Mouse (Mus musculus): Measurements from ENCODE around the gene Otulinl. TPM values are rescaled to one million over a fixed set of nuclear protein-coding genes. Genes with fewer than 3 reads are reported as not detected.
"Not testable (repeated sequence)": the region's sequence is repeated elsewhere in the genome, so short reads cannot be mapped to it uniquely, and the experiment has no call there.

The Otulinl gene
- total RNA-seq (2021), result 1 to 10 TPM; 1.8 to 4.4 TPM
- long read RNA-seq, experiment 1, partial matches to known transcripts, result 0 of 1 reads
- long read RNA-seq, experiment 1, other reads (novel, unspliced or antisense), result 0 of 1 reads
- long read RNA-seq, experiment 2, partial matches to known transcripts, result 0 of 2 reads
- long read RNA-seq, experiment 2, other reads (novel, unspliced or antisense), result 1 of 2 reads

DNA sequence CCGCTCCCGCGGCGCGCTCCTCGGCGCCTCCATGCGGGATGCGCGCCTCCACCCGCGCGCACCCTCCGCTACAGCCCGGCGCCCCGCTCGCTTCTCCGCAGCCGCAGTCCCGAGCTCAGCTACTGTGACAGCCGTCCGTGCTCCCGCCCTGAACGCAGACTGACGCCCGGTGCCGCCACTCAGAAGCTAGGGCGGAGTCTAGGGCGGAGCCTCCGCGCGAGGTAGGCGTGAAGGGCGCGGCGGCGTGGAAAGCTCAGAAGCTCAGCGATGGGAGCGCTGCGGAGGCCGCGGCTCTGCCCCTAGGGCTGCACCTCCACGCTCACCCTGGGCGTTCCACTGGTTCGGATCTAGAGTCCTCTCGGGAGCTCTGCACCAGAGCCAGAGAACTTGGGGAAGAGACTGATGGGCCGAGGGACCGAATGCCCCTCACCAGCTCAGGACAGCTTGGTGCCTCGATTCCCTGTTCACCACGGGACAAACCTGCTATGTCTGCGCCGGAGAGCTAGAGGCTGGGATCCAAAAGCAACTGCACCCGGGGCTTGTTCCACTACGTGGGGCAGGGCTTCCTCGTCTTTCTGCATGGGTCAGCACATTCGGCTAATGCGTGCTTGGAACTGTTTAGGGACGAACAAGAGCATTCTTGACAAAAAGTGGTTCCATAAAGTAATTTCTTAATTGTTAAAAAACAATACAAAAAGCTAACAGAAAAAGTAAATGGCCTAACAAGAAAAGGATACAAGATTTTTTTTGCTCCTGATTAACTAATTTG lies at the start of gene Otulinl:
Gene Otulinl, minus strand, starts transcription at position 161 of the 769 bp plus-strand sequence.
- DNase-seq, result peak; percentile 96 to 98

DNA sequence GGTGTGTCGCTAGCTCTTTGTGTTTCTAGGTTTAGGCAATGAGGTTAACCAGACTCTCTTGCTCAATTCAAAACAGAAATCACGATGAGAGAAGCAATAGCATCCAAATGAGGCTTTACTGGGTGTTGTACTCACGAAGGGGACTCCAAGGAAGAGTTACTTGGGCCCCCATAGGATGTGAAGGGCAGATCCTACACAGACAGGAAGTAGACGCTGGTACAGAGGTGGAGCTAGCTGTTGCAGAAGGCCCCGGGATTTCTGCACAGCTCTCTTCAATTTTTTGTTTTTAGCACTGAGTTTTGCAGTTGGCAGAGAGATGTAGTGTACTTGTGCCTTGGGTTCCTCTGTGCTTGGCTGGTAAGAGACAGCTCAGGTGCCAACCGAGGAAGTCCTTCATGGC lies 44.8 kb upstream of the Otulinl start:
- no peak for DNase-seq

DNA sequence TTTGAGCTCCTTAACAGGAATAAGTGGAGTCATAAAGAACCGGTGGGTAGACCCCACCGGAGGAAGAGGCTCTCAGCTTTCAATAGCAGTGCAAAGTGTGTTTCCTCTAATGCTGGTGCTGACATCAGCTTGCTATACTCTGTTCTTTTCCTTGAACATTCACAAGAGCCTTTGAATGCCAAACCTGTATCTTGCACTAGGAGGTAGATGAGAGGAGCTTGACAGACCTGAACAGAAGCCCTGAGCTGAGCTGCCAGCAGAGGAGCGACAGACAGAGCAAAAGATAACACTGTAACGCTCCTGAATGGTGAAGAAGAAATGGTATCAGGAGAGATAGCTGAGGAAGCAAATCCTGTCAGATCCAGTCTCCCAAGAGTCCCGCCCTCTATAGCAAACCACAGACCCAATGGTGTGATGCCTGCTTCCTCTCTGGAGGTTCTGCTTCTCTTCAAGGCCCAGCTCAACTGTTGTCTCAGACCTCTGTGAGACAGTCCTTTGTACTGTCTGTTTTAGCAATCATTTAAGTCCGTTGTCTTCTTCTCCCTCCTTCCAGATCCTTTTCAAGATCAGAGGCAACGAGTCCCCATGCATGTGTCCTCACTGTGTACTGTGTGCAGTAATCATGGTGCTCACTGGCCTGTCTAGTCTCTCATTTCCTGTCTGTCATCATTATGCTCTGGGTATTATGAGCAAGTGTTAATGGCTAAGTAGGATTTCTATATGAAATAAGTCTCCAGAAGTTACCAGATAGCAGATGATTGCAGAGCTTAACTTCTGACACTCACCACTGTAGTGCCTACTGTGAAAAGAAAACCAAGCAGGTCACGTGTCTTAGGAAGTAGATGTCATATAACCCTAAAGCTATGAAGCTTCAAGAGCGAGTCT lies 43.7 kb upstream of the Otulinl start:
- peak in 1 of 2 experiments; percentile 45 for DNase-seq

DNA sequence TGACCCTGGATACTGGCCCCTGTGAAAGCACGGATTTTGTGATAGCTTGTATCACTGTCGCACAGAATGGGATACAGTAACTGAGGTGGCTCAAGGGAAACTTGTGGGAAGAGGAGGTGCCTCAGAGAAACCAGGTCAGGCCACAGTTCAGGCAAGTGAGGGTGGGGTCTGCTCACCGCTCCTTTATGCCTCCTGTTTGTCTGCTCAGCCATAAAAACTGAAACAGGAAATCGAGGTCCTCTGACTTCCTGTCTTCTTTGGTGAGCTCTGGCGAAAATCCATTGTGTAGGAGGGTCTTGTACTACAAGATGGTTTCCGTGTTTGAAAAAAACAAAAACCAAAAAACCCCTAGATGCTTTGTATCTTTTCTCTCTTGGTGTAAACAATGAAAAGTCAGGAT lies 42.9 kb upstream of the Otulinl start:
- DNase-seq, result no peak

DNA sequence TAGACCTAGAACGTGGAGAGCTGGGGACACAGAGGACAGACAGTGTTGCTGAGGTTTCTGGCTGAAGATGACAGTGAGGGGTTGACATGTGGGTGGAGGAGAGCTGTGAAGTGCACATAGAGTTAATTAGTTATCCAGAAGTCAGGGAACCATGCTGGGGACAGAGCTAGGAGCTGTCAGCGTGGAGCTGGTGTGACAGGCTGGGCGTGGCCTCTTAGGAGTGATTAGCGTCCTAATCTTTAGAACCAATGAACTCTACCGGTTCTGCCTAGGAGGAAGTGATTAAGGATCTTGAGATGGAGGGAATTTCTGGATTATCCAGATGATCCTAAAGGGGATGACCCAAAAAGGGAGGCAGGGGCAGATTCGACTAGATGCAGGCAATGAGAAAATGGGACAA lies 42.4 kb upstream of the Otulinl start:
- DNase-seq, result no peak

DNA sequence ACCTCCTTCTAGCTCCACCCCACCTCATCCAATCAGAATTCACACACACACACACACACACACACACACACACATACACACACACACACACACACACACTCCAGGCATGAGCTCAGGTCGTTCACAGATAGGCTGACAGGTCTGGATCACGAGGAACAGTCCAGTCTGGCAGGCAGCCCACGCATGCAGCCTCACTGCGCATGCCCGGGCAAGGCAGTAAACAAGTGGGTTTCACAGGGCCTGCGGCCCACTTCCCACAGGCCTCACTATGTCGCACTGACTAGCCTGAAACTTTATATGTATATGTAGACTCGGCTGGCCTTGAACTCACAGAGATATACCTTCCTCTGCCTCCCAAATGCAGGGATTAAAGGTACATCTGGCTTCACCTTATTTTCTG lies 38.9 kb upstream of the Otulinl start:
- not testable (repeated sequence) for DNase-seq

DNA sequence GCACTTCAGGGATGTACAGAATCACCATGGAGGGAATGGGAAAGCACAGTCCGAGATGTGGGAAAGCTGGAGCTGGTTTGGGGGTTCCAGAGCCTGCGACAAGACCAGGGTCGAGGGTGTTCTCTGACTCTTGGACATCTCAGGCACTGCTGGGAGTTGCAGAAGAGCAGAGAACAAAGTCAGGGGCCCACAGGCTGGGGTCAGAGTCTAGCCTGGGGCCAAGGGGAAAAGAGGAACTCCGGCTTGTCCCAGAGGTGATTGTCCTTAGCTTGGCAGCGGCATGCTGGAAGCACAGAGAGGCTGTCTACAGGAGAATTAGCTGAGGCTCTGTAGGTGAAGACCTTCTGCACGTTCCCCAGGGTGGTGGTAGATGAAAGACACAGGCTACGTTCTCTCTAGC lies 37.3 kb upstream of the Otulinl start:
- no peak for DNase-seq

DNA sequence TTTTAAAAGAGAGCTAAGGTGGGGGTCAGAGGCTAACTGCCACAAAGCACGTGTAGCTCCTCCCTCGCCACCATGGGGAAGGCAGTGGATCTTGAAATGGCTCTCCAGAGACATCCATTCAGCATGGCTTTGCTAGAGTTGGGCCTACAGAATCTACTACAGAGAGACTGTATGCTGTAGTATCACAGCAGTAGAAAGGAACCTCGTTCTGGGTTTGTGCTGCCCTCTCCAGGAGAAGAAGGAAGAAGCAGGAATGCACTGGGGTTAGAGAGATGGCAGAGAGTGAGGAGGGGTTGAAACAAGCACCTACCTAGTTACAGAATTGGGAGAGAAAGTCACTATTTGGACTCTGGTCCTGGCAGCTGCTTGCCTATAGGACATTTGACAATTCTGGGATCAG lies 34.0 kb upstream of the Otulinl start:
- DNase-seq, result peak; percentile 50 to 57

DNA sequence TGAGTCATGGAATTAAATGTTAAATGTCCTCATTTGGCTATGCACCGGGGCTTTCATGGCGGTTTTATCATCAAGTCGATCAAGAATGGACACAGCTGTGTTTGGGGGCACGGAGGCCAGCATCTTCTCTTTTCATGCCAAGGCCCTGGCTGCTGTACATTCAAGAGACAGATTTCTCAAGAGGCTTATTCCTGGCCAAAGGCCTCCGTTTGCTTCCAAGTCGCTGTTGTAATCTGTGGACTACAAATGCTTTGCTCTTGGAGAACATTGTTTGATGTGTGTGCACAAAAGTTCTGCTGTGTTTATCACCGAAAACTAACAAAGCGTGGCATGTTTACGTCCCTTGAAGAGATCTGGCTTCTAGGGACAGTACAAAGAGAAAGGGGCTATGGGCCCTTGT lies 29.3 kb upstream of the Otulinl start:
- DNase-seq, result peak in 1 of 2 experiments; percentile 18

DNA sequence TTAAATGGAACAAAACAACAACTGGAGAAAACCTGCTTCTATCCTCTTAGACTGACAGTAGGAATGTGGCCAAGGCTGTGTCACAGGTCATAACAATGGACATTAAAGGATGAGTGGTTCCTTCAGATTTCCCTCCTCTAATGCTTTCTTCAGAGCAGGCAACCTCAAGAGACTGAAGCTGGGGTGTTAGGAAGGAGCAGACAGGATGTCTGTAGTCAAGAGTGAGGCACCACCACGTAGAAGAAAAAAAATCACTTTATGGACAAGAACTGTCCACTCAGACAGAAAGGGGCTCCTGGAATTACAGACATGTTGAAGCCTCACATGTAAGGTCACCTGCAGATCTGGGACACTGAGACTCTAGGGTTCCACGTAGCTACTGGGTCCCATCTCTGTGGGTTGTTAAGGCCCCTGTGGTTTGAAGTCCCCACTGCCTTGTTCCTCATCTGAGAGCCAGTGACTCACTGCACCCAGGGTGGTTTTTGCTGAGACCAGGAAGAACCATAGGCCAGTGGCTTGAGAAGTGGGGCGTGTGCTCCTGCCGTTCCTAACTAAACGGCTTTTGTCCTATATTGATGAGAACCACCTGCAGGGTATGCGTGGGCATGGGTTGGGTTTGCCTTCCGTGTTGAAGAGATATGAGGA lies 27.7 kb upstream of the Otulinl start:
- DNase-seq, result peak in 1 of 2 experiments; percentile 31

DNA sequence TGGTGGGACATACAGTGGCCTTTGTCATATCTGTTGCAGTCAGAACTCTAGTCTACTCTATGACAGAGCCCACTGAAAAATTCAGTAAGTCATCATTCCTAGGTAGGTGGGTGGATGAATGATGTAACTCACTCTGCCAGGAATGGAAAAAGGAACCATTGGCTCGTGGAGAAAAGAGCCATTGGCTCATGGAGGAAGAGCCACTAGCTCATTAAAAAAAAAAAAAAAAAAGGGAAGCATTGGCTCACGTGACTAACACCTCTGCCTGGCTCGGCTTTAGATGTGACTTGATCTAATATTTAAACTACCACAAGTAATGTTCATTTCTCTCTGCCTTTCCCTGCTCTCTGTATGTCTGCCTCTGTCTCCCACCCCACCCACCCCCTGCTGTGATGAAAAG lies 27.1 kb upstream of the Otulinl start:
- DNase-seq, result no peak

DNA sequence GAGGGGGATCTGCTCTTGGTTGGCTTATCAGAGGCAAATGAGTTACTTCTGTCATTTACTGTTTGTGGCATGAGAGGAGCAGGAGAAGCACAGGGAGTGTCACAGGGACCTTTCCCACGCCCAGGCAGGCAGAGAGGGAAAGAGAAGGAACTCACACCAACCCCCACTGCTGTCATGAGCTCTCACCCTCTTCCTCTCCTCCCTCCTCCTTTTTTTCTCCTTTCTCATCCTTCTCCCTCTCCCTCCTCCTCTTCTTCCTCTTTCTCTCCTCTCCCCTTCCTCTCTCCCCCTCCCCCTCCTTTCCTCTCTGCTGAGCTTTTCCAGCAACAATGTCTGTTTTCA lies 21.6 kb upstream of the Otulinl start:
- no peak for DNase-seq

DNA sequence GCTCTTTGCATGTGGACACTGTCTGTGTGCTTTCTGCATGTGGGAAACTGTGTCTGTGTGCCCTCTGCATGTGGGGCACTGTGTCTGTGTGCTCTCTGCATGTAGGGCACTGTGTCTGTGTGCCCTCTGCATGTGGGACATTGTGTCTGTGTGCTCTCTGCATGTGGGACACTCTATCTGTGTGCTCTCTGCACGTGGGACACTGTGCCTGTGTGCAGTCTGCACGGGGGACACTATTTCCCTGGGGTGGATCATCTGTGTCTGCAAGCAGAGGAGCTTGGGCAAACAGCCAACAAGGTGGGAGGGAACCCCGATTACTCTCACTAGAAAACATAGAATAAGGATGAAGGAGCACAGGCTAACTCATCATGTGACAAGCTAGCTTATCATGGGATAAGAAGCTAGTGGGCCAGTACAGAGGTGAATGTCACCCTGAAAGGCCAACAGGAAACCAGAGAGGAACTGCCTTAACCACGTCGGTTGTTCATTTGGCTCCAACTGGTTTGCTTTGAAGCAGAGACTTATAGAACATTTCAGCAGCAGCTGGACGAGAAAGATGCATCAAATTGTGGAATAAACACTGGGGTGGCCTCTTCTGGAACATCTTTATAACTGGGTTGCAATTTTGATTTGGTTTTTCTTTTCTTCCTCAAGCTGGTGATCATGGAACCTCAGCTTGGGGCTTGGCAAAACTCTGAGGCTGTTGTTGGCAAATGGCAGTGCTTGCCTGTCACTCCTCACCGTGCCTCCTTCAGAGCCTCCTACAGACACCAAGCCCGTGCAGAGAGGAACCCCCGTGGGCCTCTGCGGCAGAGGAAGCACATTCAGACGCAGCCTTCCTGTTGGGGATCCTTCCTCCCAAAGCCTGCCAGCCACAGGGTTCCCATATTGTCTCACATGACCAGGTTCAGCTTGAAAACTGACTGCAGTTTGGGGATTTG lies 20.9 kb upstream of the Otulinl start:
- DNase-seq, result peak in 1 of 2 experiments; percentile 69

DNA sequence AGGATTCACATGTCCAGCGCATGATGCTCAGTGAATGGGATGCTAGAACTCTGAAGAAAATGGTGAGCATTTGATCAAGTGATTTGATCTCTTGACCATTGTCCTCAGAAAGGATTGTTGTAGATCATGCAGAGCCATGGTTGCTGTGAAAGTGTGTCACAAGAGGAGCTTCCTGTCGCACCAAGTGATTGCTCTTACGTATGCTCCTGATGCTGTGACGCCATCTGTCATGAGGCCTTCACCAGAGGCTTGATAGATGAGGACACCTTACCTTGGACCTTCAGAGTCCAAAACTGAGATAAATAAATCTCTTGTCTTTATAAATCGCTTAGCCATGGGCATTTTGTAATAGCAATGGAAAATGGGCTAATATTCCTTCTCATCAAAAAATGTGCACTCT lies 16.3 kb upstream of the Otulinl start:
- no peak for DNase-seq

DNA sequence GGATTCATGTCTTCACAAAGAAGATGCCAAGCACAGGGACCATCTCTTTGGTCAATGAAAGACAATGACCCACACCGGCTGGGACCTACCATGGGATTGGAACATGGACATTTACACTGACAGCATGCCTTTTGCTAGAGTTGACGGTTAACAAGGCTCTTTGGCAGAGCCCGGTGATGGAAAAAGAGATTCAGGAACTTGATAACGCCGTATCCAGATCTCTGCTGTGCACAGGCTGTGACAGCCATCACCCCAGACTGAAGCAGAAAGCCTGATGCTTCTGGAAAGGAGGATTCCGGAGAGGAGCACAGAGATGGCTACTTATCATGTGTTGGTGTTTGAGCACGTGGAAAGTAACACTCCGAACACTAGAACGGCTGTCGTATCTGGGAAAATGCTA lies 11.9 kb upstream of the Otulinl start:
- DNase-seq, result no peak

DNA sequence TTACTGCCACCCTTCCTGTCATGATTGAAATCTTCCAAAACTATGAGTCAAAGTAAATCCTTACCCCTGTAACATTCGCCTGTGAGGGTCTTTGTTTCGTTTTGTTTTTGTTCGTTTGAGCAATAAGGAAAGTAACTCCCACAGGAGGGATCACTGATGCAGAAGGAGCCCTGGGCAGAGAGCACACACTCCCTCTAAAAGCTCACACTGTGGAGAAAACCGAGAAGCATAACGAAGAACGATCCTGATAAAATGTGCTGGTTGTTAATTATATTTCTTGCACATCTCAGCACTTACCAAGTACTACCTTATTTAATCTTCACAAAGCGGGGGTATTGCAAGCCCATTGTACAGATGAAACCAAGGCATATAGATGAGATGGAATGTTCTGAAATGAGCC lies 10.8 kb upstream of the Otulinl start:
- no peak for DNase-seq

DNA sequence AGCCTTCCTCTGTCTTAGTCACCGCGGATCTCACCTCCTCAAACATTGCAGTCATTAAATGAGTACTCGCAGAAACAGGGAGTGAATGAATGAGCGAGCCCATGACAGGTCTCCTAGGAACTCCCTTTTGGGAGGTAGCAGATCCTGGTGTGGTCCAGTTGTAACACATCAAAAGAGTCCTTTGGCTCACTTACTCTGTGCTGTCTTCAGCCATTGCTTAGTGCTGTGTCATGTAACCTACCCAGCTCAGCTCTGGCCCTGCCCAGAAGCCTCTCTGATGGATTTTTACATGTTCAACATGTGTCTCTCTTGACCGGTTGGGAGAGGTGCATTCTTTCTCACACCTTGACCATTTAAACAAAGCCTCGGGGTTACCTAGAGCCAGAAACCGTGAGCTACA lies 9.8 kb upstream of the Otulinl start:
- no peak for DNase-seq

DNA sequence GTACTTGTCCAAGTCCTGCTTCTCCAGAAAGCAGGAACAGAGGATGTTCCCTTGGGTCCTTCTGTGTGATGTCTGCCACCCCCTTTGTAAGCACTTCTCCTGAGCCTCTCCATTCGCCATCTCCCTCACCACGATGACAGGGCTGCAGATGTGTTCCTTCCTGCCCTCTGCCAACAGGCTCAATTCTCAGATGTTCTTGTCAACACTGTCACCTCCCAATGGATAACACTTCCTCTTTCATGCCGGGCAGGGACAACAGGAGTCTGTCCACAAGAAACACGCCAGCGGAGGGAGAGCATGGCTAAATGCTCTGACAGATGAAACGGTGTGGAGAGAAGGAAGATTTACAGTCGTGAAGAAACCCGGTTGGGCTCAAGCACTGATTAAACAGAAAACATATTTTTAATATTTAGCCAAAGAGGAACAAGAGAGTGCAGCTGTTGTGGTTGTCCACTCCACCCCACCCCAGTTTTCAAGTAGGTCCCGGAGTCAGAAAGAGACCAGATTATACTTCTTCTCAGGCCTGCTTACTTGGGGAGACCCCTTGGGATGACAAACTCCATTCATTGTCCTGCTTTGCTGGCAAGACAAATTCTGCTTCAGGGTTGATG lies 6.8 kb upstream of the Otulinl start:
- DNase-seq, result peak in 1 of 2 experiments; percentile 47

DNA sequence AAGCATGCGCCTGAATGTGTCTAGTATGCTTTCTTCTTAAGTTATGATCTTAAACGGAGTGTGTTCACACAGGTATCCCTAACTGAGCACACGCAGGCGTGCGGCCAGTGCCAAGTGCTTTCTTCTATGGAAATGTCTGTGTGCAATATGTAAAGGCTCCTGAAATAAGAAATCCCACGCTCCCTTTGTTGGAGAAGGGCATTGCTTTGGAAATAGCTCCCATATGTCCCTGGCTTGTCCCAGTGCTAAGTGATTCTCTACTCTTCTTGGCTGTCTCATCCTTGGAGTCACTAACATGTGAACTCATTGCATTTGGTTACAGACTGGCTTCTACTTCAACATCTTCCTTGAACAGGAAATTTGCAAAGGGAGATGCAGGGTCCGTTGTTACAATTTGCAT lies 3.4 kb upstream of the Otulinl start:
- no peak for DNase-seq

DNA sequence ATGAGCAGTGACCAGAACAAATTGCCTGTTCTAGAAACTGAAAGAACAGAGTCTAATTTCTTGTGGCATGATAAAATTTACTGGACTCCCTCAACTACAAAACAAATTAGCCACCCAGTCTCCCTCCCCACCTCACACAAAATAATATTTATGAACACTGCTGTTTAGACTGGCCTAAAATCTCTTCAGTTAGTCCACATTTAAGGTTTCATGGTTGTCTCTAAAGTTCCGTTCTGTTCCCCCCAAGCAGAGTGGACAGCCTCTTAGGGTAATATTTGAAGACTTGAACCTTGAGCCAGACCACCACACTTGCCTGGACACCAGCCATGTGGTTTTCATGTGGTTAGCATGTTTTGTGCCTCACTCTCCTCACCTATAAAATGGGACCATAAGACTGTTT lies 1.8 kb upstream of the Otulinl start:
- no peak for DNase-seq

DNA sequence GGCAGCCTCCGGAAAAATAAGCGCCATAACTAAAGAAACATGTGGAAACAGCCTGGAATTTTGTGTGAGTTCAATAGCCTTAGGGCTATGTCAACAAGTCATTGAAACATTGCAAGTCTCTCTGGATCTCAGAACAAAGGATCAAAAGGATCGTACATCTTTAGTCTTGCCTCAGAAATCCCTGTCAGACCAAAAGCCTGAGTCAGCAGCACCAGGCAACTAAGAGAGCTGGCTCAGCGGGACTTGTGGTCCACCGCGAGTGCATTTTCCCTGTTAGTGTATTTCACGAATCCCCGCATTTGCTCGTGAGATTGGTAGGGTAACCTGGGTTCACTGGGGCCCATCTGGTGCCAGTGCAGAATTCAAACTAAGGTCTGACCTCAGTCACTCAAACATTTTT lies 1.2 kb upstream of the Otulinl start:
- DNase-seq, result peak in 1 of 2 experiments; percentile 30
